Mouse (Mus musculus): Measurements from ENCODE around the gene Pcnt.

Gene Pcnt

GRCm38 (mm10) chr10:76408520-76408919 is 34.1 kb downstream of the Pcnt start:
- DNase-seq (ENCODE audit: low spot score), result no peak

- no peak for DNase-seq (ENCODE audit: low spot score)
These were observed 50.0 kb downstream of the Pcnt start for GRCm38 (mm10) chr10:76392596-76392995.

- DNase-seq (ENCODE audit: low spot score), result peak; percentile 22
These were observed 50.8 kb downstream of the Pcnt start for GRCm38 (mm10) chr10:76391786-76392185.

- no peak for DNase-seq (ENCODE audit: low spot score)
These were observed 51.4 kb downstream of the Pcnt start for GRCm38 (mm10) chr10:76391166-76391565.

GRCm38 (mm10) chr10:76374981-76375380 is 67.6 kb downstream of the Pcnt start:
- no peak for DNase-seq (ENCODE audit: low spot score)

- DNase-seq (ENCODE audit: low spot score), result no peak
These were observed 70.8 kb downstream of the Pcnt start for GRCm38 (mm10) chr10:76371736-76372135.

- DNase-seq (ENCODE audit: low spot score), result no peak
These were observed 73.8 kb downstream of the Pcnt start for GRCm38 (mm10) chr10:76368766-76369165.

GRCm38 (mm10) chr10:76363233-76363632 is 79.4 kb downstream of the Pcnt start:
- DNase-seq (ENCODE audit: low spot score), result no peak

GRCm38 (mm10) chr10:76358468-76358867 is 84.1 kb downstream of the Pcnt start:
- DNase-seq (ENCODE audit: low spot score), result no peak

GRCm38 (mm10) chr10:76357286-76357875 is 85.2 kb downstream of the Pcnt start:
- no peak for DNase-seq (ENCODE audit: low spot score)

- DNase-seq (ENCODE audit: low spot score), result no peak
These were observed 87.6 kb downstream of the Pcnt start for GRCm38 (mm10) chr10:76354974-76355373.

GRCm38 (mm10) chr10:76353986-76354385 is 88.6 kb downstream of the Pcnt start:
- no peak for DNase-seq (ENCODE audit: low spot score)

- no peak for DNase-seq (ENCODE audit: low spot score)
These were observed 90.6 kb downstream of the Pcnt start for GRCm38 (mm10) chr10:76351953-76352352.

- peak; percentile 78 for DNase-seq (ENCODE audit: low spot score)
These were observed 96.0 kb downstream of the Pcnt start for GRCm38 (mm10) chr10:76346589-76346988.

GRCm38 (mm10) chr10:76346043-76346491 is 96.5 kb downstream of the Pcnt start:
- DNase-seq (ENCODE audit: low spot score), result peak; percentile 51

GRCm38 (mm10) chr10:76345540-76345902 is 97.1 kb downstream of the Pcnt start:
- peak; percentile 51 for DNase-seq (ENCODE audit: low spot score)

- DNase-seq (ENCODE audit: low spot score), result peak; percentile 80
These were observed 97.7 kb downstream of the Pcnt start, which contains the start of gene Dip2a for GRCm38 (mm10) chr10:76344711-76345539. Gene Dip2a (minus strand): TSS chr10:76345291.

- no peak for DNase-seq (ENCODE audit: low spot score)
These were observed 108.2 kb downstream of the Pcnt start for GRCm38 (mm10) chr10:76334350-76334749.

GRCm38 (mm10) chr10:76332040-76332439 is 110.5 kb downstream of the Pcnt start:
- DNase-seq (ENCODE audit: low spot score), result no peak

GRCm38 (mm10) chr10:76329093-76329492 is 113.5 kb downstream of the Pcnt start:
- DNase-seq (ENCODE audit: low spot score), result no peak

- no peak for DNase-seq (ENCODE audit: low spot score)
These were observed 114.0 kb downstream of the Pcnt start for GRCm38 (mm10) chr10:76328574-76328973.

GRCm38 (mm10) chr10:76326304-76327006 is 116.1 kb downstream of the Pcnt start:
- DNase-seq (ENCODE audit: low spot score), result no peak

GRCm38 (mm10) chr10:76317623-76318022 is 125.0 kb downstream of the Pcnt start:
- DNase-seq (ENCODE audit: low spot score), result no peak

All from c-Kit-positive CD71-positive TER-119-positive erythroid progenitor cells, embryonic 14.5 days (primary cell).